Mouse (Mus musculus): Measurements from ENCODE around the gene Slc25a44.

- TF ChIP-seq CTCF (IDR thresholded peaks at IDR 0.05; ENCODE audit: insufficient read depth, low read length) (no peak), POLR2A (IDR thresholded peaks at IDR 0.05; ENCODE audit: borderline replicate concordance, extremely low read depth, low read depth, low read length) (no peak)
Measured at GRCm38 (mm10) chr3:88460983-88461696, 36.2 kb upstream of the Slc25a44 start, which contains the start of gene Sema4a.

Data from lung, adult 2 months (tissue).